Mouse (Mus musculus): ENCODE results near the gene 2410131K14Rik.

- TF ChIP-seq CEBPB (IDR thresholded peaks at IDR 0.05; ENCODE audit: low read depth) (no peak), CTCF (IDR thresholded peaks at IDR 0.05; ENCODE audit: control insufficient read depth, insufficient read depth, insufficient read length) (no peak), MAX (IDR thresholded peaks at IDR 0.05) (peak; percentile 80), USF1 (IDR thresholded peaks at IDR 0.05; ENCODE audit: low read depth) (peak; percentile 96), MYOD1 (IDR thresholded peaks at IDR 0.05; ENCODE audit: control insufficient read depth, insufficient read length, low read depth) (no peak), MYOG (IDR thresholded peaks at IDR 0.05; ENCODE audit: control insufficient read depth, extremely low read depth, insufficient read length) (no peak)
Observed at GRCm38 (mm10) chr5:118244606-118245443, at the start of gene 2410131K14Rik, which contains the start of gene Rnft2.

All from C2C12 (cell line).